Mouse (Mus musculus) testis, postnatal 10 days (tissue): ENCODE measurements around the gene Dll3.
"Not testable (repeated sequence)": the region's sequence is repeated elsewhere in the genome, so short reads cannot be mapped to it uniquely, and the experiment has no call there.

Source experiments
- DNase-seq: peaks from one replicate; pipeline ENCODE4 v3.0.0; 2021; ENCODE audit warnings: low spot score

The Dll3 gene

GRCm38 (mm10) chr7:28251976-28252375, 50.1 kb downstream of the Dll3 start:
- DNase-seq, result no peak

DNA sequence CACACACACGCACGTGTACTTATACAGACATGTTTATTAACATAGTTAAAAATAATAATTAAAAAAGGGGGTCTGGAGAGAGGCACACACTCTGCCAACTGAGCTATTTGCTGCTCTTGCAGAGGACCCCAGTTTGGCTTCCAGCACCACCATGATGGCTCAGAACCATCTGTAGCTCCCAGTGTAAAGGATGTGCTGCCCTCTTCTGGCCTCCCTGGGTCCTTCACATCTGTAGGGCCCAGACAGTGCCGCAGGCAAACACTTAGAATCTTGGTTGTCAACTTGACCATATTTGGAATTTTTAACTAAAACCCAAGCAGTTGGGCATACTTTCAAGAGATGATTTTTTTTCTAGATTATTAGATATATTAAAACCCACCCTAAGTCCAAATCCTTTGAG, 53.1 kb downstream of the Dll3 start:
- DNase-seq, result no peak

GRCm38 (mm10) chr7:28243943-28244342, 58.1 kb downstream of the Dll3 start:
- DNase-seq, result not testable (repeated sequence)
